Mouse (Mus musculus) intestine, postnatal 0 days (tissue): ENCODE measurements around the gene Kcnma1. TPM values are rescaled to one million over a fixed set of nuclear protein-coding genes. Genes with fewer than 3 reads are reported as not detected.

Experiments used
- ATAC-seq: fragments of 200-750 bp; cut with Nextera tagmentation; 2 replicates; pipeline ENCODE4 v1.8.0; 2017; ENCODE audit warnings: mild to moderate bottlenecking, moderate TSS enrichment, moderate library complexity
- H3K27ac ChIP-seq: fragments of 300-500 bp; sonication (generic); 2 replicates; pipeline ENCODE4 v1.5.1; 2014; ENCODE audit warnings: mild to moderate bottlenecking, low read depth, low read length, moderate library complexity
- H3K27me3 ChIP-seq: fragments of 300-500 bp; sonication (generic); replicated peaks from 2 replicates; pipeline ENCODE4 v1.6.1; 2014; ENCODE audit warnings: low read length, mixed read lengths; ENCODE audit not compliant: control insufficient read depth, insufficient read depth
- H3K36me3 ChIP-seq: fragments of 300-500 bp; sonication (generic); 2 replicates; pipeline ENCODE4 v1.6.1; 2014; ENCODE audit warnings: mild to moderate bottlenecking, moderate library complexity; ENCODE audit not compliant: control insufficient read depth, insufficient read depth
- H3K4me1 ChIP-seq: fragments of 300-500 bp; sonication (generic); replicated peaks from 2 replicates; pipeline ENCODE4 v1.6.1; 2014; ENCODE audit warnings: antibody characterized with exemption, low read length, mixed read lengths; ENCODE audit not compliant: control insufficient read depth, insufficient read depth
- H3K4me2 ChIP-seq: fragments of 300-500 bp; sonication (generic); replicated peaks from 2 replicates; pipeline ENCODE4 v1.6.1; 2014; ENCODE audit warnings: low read depth, mild to moderate bottlenecking, moderate library complexity
- H3K4me3 ChIP-seq: fragments of 300-500 bp; sonication (generic); 2 replicates; pipeline ENCODE4 v1.5.1; 2014; ENCODE audit warnings: low read depth, low read length
- H3K9ac ChIP-seq: fragments of 300-500 bp; sonication (generic); 2 replicates; pipeline ENCODE4 v1.6.1; 2014; ENCODE audit warnings: mild to moderate bottlenecking, low read depth, low read length
- H3K9me3 ChIP-seq: fragments of 300-500 bp; sonication (generic); 2 replicates; pipeline ENCODE4 v1.6.1; 2016; ENCODE audit warnings: mixed run types; ENCODE audit not compliant: control insufficient read depth
- CTCF ChIP-seq: sonication (generic); IDR thresholded peaks from 2 replicates; pipeline ENCODE4 v1.5.1; 2016; ENCODE audit warnings: low read depth, mild to moderate bottlenecking, control low read depth, antibody characterized with exemption, moderate library complexity
- WGBS: fragments of 180-500 bp; shearing (Covaris S2); extraction: QIAGEN DNeasy Blood & Tissue Kit; methylation state at CpG from one replicate; pipeline ENCODE4 v1.1.7; 2014; 5-methylcytosine and 5-hydroxymethylcytosine counted together
- polyA plus RNA-seq: library from polyadenylated mRNA; unstranded; fragments of >200 nt; fragmentation: Nextera tagmentation; extraction: Ambion mirVana; gene quantifications from 2 replicates; pipeline ENCODE4 v1.2.1, GENCODE M21; 2015

The Kcnma1 gene
- polyA plus RNA-seq, 1 experiment from 2014 or later, result 6.7 TPM

DNA sequence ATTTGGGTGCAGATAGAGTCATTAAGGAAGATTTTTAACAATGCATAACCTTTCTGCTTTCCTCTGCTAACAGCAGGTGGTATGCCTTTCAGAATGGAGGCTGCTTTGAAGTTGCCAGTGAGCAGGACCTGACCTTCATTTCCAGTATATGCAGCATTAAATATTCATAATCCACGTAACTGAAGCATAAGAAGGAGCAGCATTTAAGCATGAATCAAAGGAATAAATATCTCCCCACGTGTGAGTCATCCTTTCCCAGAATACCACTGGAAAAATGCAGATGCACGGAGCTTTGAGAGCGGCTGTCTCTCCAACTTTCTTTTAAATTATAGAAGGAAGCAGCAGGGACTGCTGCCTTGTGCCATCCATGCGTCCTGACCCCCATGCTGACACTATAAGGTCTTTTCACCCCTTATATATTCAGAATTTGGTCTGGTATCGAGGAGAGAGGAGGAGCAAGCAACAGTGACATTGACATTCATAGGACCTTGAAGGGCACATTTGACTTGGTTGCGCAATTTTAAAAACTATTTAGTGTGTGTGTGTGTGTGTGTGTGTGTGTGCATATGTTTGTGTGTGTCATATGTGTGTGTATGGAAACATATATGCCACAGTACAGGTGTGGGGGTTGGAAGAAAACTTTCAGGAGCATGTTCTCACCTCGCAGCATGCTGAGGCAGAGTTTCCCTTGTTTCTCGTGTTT lies 368.8 kb downstream of the Kcnma1 start:
- H3K9ac ChIP-seq, result no peak overlapping the region
- ATAC-seq, result no peak
- H3K4me3 ChIP-seq, result no peak overlapping the region
- TF ChIP-seq CTCF, result no peak
- H3K4me1 ChIP-seq, result no peaks in the 10 kb centered on the region
- H3K9me3 ChIP-seq, result no peaks in the 10 kb centered on the region
- H3K4me2 ChIP-seq, result no peak overlapping the region
- H3K36me3 ChIP-seq, result no peaks in the 10 kb centered on the region
- no peaks in the 10 kb centered on the region for H3K27me3 ChIP-seq
- no peak overlapping the region for H3K27ac ChIP-seq
- WGBS, result 78% methylated on average over 9 of the region's 9 CpGs

DNA sequence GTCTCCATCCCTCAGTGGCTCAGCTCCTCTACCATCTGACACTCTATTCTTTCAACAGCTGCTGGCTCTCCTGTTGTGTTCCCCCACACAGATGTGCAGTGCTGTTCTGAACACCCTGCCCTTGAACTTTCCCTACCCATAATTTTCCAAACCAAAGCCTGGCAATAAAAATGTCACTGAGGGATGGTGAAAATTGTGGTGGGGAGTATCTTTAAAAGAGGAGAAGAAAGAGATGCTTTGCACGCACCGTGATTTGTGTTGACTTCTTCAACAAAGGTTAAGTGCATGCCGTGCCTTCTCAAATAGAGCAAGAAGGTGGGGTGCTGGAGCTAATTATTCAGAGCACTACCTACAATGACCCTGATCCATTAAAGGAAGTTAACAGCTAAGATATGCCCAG lies 371.1 kb downstream of the Kcnma1 start:
- H3K4me1 ChIP-seq, result no peaks in the 10 kb centered on the region
- H3K9ac ChIP-seq, result no peak overlapping the region
- WGBS, result 51% methylated on average over 3 of the region's 3 CpGs

GRCm38 (mm10) chr14:23640665-23641064 lies 373.6 kb downstream of the Kcnma1 start:
- Histone ChIP-seq H3K4me2 (no peak overlapping the region), H3K27me3 (no peaks in the 10 kb centered on the region), H3K27ac (no peak overlapping the region), H3K9ac (no peak overlapping the region), H3K9me3 (no peaks in the 10 kb centered on the region), H3K36me3 (no peaks in the 10 kb centered on the region), H3K4me1 (no peaks in the 10 kb centered on the region; the same call in 1 of the 2 replicates), H3K4me3 (no peak overlapping the region)
- WGBS, result 47% methylated on average over 2 of the region's 2 CpGs
- no peak for ATAC-seq
- peak; percentile 40 for TF ChIP-seq CTCF

More for the DNA sequence above, 371.1 kb downstream of the Kcnma1 start:
- no peak overlapping the region for H3K4me2 ChIP-seq
- no peak overlapping the region for H3K27ac ChIP-seq
- no peak for TF ChIP-seq CTCF
- H3K27me3 ChIP-seq, result no peaks in the 10 kb centered on the region
- no peaks in the 10 kb centered on the region for H3K9me3 ChIP-seq
- H3K4me3 ChIP-seq, result no peak overlapping the region
- ATAC-seq, result no peak
- H3K36me3 ChIP-seq, result no peaks in the 10 kb centered on the region

DNA sequence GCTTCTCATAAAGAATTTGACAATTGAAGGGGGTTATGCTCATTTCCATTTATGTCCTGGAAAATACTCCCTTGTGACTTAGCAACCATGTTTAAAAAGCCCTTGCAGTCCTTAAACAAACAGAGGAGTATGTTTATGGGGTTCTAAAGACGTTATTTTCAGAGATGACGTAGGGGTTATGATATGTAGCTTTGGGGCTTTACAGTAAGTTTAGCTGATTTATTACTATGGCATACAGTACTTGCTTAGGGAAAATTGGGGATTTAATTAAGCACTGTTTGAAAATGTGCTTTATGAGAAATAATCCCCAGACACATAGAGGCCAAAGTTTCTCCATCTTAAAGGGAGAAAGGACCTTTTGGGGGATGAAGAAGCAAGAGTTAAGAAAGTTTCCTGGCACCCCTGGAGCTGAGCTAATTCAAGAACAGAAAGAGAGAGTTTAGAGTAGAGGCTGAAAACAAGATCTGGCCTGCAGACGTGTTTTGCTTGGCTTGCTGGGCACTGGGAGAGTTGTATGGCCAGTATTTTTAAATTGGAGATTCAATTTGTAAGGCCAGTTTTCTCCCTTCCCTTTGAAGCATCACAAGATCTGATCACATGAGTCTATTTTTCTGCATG lies 376.1 kb downstream of the Kcnma1 start:
- TF ChIP-seq CTCF, result no peak
- no peak overlapping the region for H3K4me3 ChIP-seq
- WGBS, result 43% methylated on average over 3 of the region's 3 CpGs
- H3K9me3 ChIP-seq, result no peaks in the 10 kb centered on the region
- no peak overlapping the region for H3K9ac ChIP-seq
- H3K36me3 ChIP-seq, result no peaks in the 10 kb centered on the region
- no peak overlapping the region for H3K4me2 ChIP-seq
- H3K27ac ChIP-seq, result no peak overlapping the region
- no peaks in the 10 kb centered on the region for H3K27me3 ChIP-seq
- H3K4me1 ChIP-seq, result no peaks in the 10 kb centered on the region; the same call in 1 of the 2 replicates
- ATAC-seq, result no peak

DNA sequence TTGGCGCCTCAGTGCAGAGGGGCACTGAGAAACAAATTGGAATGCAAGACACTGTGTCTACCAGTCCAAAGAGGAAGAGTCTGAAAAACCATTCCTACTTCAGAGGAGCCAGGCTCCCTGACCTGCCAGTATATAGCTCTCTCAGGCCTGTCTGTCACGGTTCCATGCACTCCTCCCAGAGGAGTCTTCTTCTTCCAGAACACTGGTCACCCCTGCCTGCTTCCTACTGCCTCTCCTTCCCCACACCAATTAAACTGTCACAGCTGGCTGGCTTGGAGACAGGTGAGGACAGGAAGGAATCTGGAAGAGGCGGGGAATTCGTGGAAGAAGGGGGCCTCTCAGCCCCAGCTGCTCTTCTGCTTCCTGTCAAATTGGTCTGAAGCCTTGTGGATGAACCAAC lies 378.4 kb downstream of the Kcnma1 start:
- no peak for ATAC-seq
- no peak overlapping the region for H3K4me3 ChIP-seq
- TF ChIP-seq CTCF, result no peak
- no peak overlapping the region for H3K9ac ChIP-seq
- no peak overlapping the region for H3K4me2 ChIP-seq
- H3K36me3 ChIP-seq, result no peaks in the 10 kb centered on the region
- no peak overlapping the region for H3K27ac ChIP-seq
- H3K9me3 ChIP-seq, result no peaks in the 10 kb centered on the region
- 61% methylated on average over 4 of the region's 4 CpGs for WGBS
- H3K4me1 ChIP-seq, result no peaks in the 10 kb centered on the region; the same call in 1 of the 2 replicates
- H3K27me3 ChIP-seq, result no peaks in the 10 kb centered on the region

- Histone ChIP-seq H3K36me3 (no peaks in the 10 kb centered on the region), H3K4me1 (no peaks in the 10 kb centered on the region; the same call in 1 of the 2 replicates), H3K27me3 (no peaks in the 10 kb centered on the region), H3K27ac (no peak overlapping the region), H3K4me3 (no peak overlapping the region), H3K9ac (no peak overlapping the region), H3K9me3 (no peaks in the 10 kb centered on the region), H3K4me2 (no peak overlapping the region)
- no peak for ATAC-seq
- no peak for TF ChIP-seq CTCF
- WGBS, result 71% methylated on average over 5 of the region's 5 CpGs
Measured at GRCm38 (mm10) chr14:23633011-23633595, 381.2 kb downstream of the Kcnma1 start.
